Mouse (Mus musculus) liver, embryonic 16.5 days (tissue): ENCODE results near the gene Lancl1. TPM values are rescaled to one million over a fixed set of nuclear protein-coding genes. Genes with fewer than 3 reads are reported as not detected.
A peak's percentile ranks its signal among the peaks of the same experiment; 100 is the strongest.

ENCODE experiments used
- ATAC-seq: fragments of 200-750 bp; cut with Nextera tagmentation; 2 replicates; pipeline ENCODE4 v1.8.0; 2017; ENCODE audit warnings: low read depth, mild to moderate bottlenecking, moderate number of reproducible peaks, moderate library complexity
- H3K27ac ChIP-seq: fragments of 300-500 bp; sonication (generic); 2 replicates; pipeline ENCODE4 v1.5.1; 2014; ENCODE audit warnings: mild to moderate bottlenecking, low read length
- H3K27me3 ChIP-seq: fragments of 300-500 bp; sonication (generic); 2 replicates; pipeline ENCODE4 v1.6.1; 2014; ENCODE audit warnings: low read depth, low read length, mixed read lengths; ENCODE audit not compliant: control insufficient read depth, insufficient read depth
- H3K36me3 ChIP-seq: fragments of 300-500 bp; sonication (generic); 2 replicates; pipeline ENCODE4 v1.6.1; 2014; ENCODE audit warnings: mild to moderate bottlenecking; ENCODE audit not compliant: control insufficient read depth, insufficient read depth
- H3K4me1 ChIP-seq: fragments of 300-500 bp; sonication (generic); 2 replicates; pipeline ENCODE4 v1.6.1; 2014; ENCODE audit warnings: low read depth, low read length, mixed read lengths; ENCODE audit not compliant: control insufficient read depth
- H3K4me2 ChIP-seq: fragments of 300-500 bp; sonication (generic); 2 replicates; pipeline ENCODE4 v1.6.1; 2014; ENCODE audit warnings: low read depth, low read length, mixed read lengths
- H3K4me3 ChIP-seq: fragments of 300-500 bp; sonication (generic); 2 replicates; pipeline ENCODE4 v1.5.1; 2014; ENCODE audit warnings: low read depth, mild to moderate bottlenecking, low read length
- H3K9ac ChIP-seq: fragments of 300-500 bp; sonication (generic); 2 replicates; pipeline ENCODE4 v1.6.1; 2014; ENCODE audit warnings: low read depth, low read length
- H3K9me3 ChIP-seq: fragments of 300-500 bp; sonication (generic); replicated peaks from 2 replicates; pipeline ENCODE4 v1.6.1; 2016; ENCODE audit warnings: low read length; ENCODE audit not compliant: control insufficient read depth
- WGBS: fragments of 180-500 bp; shearing (Covaris S2); extraction: QIAGEN DNeasy Blood & Tissue Kit; methylation state at CpG from one replicate; pipeline ENCODE4 v1.1.7; 2014; ENCODE audit not compliant: insufficient replicate concordance; 5-methylcytosine and 5-hydroxymethylcytosine counted together
- polyA plus RNA-seq: library from polyadenylated mRNA; unstranded; fragments of >200 nt; fragmentation: Nextera tagmentation; extraction: Ambion mirVana; gene quantifications from 2 replicates; pipeline ENCODE4 v1.2.1, GENCODE M21; 2015

Gene Lancl1
- polyA plus RNA-seq, 1 experiment from 2014 or later, result 21.0 TPM

GRCm38 (mm10) chr1:67026142-67026541, 12.5 kb downstream of the Lancl1 start:
- H3K9ac ChIP-seq, result no peak overlapping the region
- no peak overlapping the region for H3K27ac ChIP-seq
- H3K4me3 ChIP-seq, result no peak overlapping the region
- H3K4me2 ChIP-seq, result no peak overlapping the region
- no peaks in the 10 kb centered on the region for H3K4me1 ChIP-seq
- WGBS, result 72% methylated on average over 2 of the region's 2 CpGs
- no peaks in the 10 kb centered on the region for H3K27me3 ChIP-seq
- no peak for ATAC-seq
- no peaks in the 10 kb centered on the region for H3K9me3 ChIP-seq
- H3K36me3 ChIP-seq, result no peaks in the 10 kb centered on the region

- Histone ChIP-seq H3K4me3 (no peak overlapping the region), H3K9me3 (no peaks in the 10 kb centered on the region), H3K27ac (no peak overlapping the region), H3K4me2 (no peak overlapping the region), H3K36me3 (no peaks in the 10 kb centered on the region; the same call in 1 of the 2 replicates), H3K27me3 (no peaks in the 10 kb centered on the region), H3K4me1 (no peaks in the 10 kb centered on the region), H3K9ac (no peak overlapping the region)
- ATAC-seq, result no peak
- WGBS, result 61% methylated on average over 2 of the region's 2 CpGs
Observed at GRCm38 (mm10) chr1:67022767-67023166, 15.9 kb downstream of the Lancl1 start.

GRCm38 (mm10) chr1:67022051-67022450, 16.6 kb downstream of the Lancl1 start:
- no peaks in the 10 kb centered on the region; the same call in 1 of the 2 replicates for H3K36me3 ChIP-seq
- no peak overlapping the region for H3K4me2 ChIP-seq
- H3K27ac ChIP-seq, result no peak overlapping the region
- H3K9me3 ChIP-seq, result no peaks in the 10 kb centered on the region
- H3K4me1 ChIP-seq, result no peaks in the 10 kb centered on the region
- H3K4me3 ChIP-seq, result no peak overlapping the region
- H3K9ac ChIP-seq, result no peak overlapping the region
- no peaks in the 10 kb centered on the region for H3K27me3 ChIP-seq
- 86% methylated on average over 10 of the region's 10 CpGs for WGBS
- ATAC-seq, result no peak

- 74% methylated on average over 13 of the region's 13 CpGs for WGBS
- no peak for ATAC-seq
- H3K4me1 ChIP-seq, result no peaks in the 10 kb centered on the region
- H3K9me3 ChIP-seq, result no peaks in the 10 kb centered on the region
- no peak overlapping the region for H3K9ac ChIP-seq
- no peak overlapping the region for H3K4me2 ChIP-seq
- H3K36me3 ChIP-seq, result no peaks in the 10 kb centered on the region; the same call in 1 of the 2 replicates
- H3K27ac ChIP-seq, result no peak overlapping the region
- no peak overlapping the region for H3K4me3 ChIP-seq
- H3K27me3 ChIP-seq, result no peaks in the 10 kb centered on the region
Observed at GRCm38 (mm10) chr1:67020637-67021161, 18.0 kb downstream of the Lancl1 start.

- 71% methylated on average over 13 of the region's 13 CpGs for WGBS
- H3K4me3 ChIP-seq, result no peak overlapping the region
- no peak overlapping the region for H3K27ac ChIP-seq
- H3K36me3 ChIP-seq, result no peaks in the 10 kb centered on the region; the same call in 1 of the 2 replicates
- no peak overlapping the region for H3K4me2 ChIP-seq
- H3K4me1 ChIP-seq, result no peaks in the 10 kb centered on the region
- no peak overlapping the region for H3K9ac ChIP-seq
- no peaks in the 10 kb centered on the region for H3K9me3 ChIP-seq
- no peak for ATAC-seq
- H3K27me3 ChIP-seq, result no peaks in the 10 kb centered on the region
Observed at GRCm38 (mm10) chr1:67017101-67017870, 21.4 kb downstream of the Lancl1 start.

GRCm38 (mm10) chr1:67014205-67014604, 24.5 kb downstream of the Lancl1 start:
- Histone ChIP-seq H3K4me3 (no peak overlapping the region), H3K9ac (no peak overlapping the region), H3K4me1 (no peaks in the 10 kb centered on the region), H3K27ac (no peak overlapping the region), H3K36me3 (no peaks in the 10 kb centered on the region), H3K4me2 (no peak overlapping the region), H3K9me3 (no peaks in the 10 kb centered on the region), H3K27me3 (no peaks in the 10 kb centered on the region)
- 46% methylated on average over 2 of the region's 2 CpGs for WGBS
- ATAC-seq, result no peak

- Histone ChIP-seq H3K4me2 (no peak overlapping the region), H3K9me3 (no peaks in the 10 kb centered on the region), H3K4me3 (no peak overlapping the region), H3K9ac (no peak overlapping the region), H3K27me3 (no peaks in the 10 kb centered on the region), H3K4me1 (no peaks in the 10 kb centered on the region), H3K27ac (no peak overlapping the region), H3K36me3 (peaks cover 2% of the 10 kb centered on the region; the same call in 1 of the 2 replicates)
- 89% methylated on average over 3 of the region's 3 CpGs for WGBS
- no peak for ATAC-seq
Observed at GRCm38 (mm10) chr1:67010520-67010919, 28.2 kb downstream of the Lancl1 start.

- Histone ChIP-seq H3K36me3 (peaks cover 2% of the 10 kb centered on the region; the same call in 1 of the 2 replicates), H3K4me3 (no peak overlapping the region), H3K27me3 (no peaks in the 10 kb centered on the region), H3K9me3 (no peaks in the 10 kb centered on the region), H3K4me1 (no peaks in the 10 kb centered on the region; the same call in 1 of the 2 replicates), H3K27ac (no peak overlapping the region), H3K9ac (no peak overlapping the region), H3K4me2 (no peak overlapping the region)
- no peak for ATAC-seq
- 44% methylated on average over 3 of the region's 3 CpGs for WGBS
Observed at GRCm38 (mm10) chr1:67003699-67004098, 35.0 kb downstream of the Lancl1 start.

GRCm38 (mm10) chr1:67002226-67002625, 36.4 kb downstream of the Lancl1 start:
- H3K27ac ChIP-seq, result no peak overlapping the region
- no peak overlapping the region for H3K9ac ChIP-seq
- no peak overlapping the region for H3K4me2 ChIP-seq
- H3K4me3 ChIP-seq, result no peak overlapping the region
- H3K27me3 ChIP-seq, result no peaks in the 10 kb centered on the region
- peaks cover 2% of the 10 kb centered on the region; the same call in 1 of the 2 replicates for H3K36me3 ChIP-seq
- H3K9me3 ChIP-seq, result no peaks in the 10 kb centered on the region
- peaks cover 7% of the 10 kb centered on the region for H3K4me1 ChIP-seq
- WGBS, result 60% methylated on average over 6 of the region's 6 CpGs
- peak; percentile 76 for ATAC-seq
